Mouse (Mus musculus) left cerebral cortex, adult 8-10 months (tissue): ENCODE data around the gene Pik3r6. TPM values are rescaled to one million over a fixed set of nuclear protein-coding genes. Genes with fewer than 3 reads are reported as not detected.

Experiments
- DNase-seq, 2 experiments: peaks; one replicate each; pipeline ENCODE4 v3.0.0; 2022; ENCODE audit warnings: low spot score in 2 of 2
- total RNA-seq, 4 experiments: library from RNA; stranded (reverse); gene quantifications; 2 replicates each; pipeline ENCODE4 v1.2.4; 2022

Gene Pik3r6
- total RNA-seq, 4 experiments from 2014 or later: 3.1 to 4.8 (median 3.6) TPM

DNA sequence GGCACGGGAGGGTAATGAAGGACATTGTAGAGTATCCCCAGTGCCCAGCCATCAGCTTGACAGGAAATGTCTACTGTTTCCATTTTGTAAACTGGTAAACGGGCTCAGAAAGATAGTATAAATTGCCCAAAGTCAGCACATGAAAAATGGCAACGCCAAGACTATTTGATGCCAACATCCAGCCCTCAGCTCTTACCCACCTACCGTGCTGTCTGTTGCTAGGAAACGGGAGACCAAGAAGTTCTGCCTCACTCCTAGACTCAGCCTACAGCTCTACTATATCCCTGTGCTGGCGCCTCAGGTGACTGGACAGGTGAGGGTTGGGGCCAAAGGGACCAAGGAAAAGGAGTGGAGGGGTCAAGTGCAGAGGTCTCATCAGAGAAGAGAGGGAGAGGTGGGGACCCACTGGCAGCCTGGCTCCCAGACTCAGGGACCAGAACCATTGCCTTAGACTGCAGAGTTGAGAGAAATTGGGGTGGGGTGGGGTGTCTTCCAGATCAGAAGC, 31.2 kb downstream of the Pik3r6 start:
- no peak for DNase-seq

DNA sequence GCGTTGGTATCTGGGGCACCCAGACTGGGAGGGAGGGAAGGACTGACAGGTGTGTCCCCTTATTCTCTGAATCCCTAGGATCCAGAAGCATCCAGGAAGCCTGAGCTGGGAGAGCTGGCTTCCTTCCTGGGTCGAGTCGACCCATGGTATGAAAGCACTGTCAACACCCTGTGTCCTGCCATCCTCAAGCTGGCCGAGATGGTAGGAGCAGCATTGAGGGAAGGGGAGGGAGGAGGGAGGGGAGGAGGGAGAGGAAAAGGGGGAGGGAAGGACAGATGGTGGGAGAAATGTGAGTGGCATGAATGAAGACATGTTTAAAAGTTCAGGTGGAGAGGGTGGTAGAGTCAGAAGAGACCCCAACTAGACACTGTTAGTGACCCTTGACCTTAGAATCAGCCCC, 33.2 kb downstream of the Pik3r6 start:
- no peak for DNase-seq

DNA sequence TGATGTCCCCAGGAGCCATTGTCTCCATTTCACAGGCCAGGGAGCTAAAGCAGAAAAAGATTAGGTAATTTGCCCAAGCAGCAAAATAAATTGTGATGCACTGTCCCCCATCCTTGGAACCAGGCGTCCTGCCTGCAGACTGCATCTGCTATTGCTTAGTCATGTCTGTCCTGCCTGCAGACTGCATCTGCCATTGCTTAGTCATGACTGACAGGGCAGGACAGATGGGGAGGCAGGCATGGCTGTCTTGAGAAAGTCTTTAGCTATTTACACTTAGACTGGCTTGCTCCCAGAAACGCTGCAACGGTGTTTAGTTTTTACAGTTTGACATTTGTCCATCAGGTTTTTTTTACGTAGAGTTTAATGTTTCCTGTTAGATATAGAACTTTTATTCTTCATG, 33.6 kb downstream of the Pik3r6 start:
- DNase-seq: peak in 1 of 2 experiments; percentile 54

DNA sequence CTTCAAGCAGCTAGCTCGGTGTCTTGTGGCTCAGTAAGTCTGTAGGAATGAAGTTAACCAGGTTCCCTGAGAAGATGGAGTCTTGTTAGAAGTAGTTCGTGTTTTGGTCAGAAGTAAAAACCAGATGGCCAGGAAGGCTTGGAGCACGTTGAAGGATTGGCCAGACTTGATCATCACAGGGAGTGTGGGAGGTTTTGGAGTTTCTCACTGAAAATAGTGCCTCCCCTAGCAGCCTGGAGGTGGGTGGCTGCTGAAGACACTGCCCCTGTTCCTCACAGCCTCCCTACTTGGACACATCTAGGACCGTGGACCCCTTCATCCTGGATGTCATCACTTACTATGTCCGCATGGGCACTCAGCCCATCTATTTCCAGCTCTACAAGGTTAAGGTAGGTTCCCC, 36.8 kb downstream of the Pik3r6 start:
- DNase-seq: peak in 1 of 2 experiments; percentile 59

DNA sequence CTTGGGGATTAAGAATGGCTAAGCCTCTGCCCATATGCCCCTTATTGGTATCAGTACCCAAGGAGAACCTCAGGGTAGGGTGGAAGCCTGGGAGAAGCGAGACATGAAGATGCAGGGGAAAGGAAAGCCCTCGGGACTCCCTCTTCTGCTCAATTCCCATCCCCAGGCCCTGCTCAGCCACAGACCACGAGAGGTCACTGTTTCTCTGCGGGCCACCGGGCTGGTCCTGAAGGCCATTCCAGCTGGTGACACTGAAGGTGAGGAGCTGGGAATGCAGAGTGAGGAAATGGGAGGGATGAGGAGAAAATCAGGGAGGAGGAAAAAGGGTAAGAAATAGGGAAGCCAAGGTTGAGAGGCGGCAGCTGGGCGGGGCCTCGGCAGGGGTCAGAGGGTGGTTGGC, 41.7 kb downstream of the Pik3r6 start:
- DNase-seq: no peak

DNA sequence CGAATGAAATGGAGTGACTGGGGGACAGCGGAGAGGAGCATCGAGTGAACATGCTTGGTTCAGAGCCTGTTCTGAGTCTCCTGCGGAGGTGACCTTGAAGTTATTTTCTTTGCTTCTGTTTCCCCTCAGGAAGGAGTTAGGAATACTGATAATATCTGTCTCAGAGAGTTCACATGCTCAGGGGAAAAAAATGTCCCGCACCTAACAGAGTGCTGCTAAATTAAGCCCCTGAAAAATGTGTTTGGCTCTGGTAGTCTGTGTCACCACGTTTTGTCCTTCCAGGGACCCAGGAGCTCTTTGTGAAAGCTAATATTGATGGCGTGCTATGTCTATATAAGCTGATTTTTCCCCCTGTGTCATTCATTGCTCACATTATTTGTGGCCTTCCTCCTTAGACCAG, 42.4 kb downstream of the Pik3r6 start:
- DNase-seq: no peak

DNA sequence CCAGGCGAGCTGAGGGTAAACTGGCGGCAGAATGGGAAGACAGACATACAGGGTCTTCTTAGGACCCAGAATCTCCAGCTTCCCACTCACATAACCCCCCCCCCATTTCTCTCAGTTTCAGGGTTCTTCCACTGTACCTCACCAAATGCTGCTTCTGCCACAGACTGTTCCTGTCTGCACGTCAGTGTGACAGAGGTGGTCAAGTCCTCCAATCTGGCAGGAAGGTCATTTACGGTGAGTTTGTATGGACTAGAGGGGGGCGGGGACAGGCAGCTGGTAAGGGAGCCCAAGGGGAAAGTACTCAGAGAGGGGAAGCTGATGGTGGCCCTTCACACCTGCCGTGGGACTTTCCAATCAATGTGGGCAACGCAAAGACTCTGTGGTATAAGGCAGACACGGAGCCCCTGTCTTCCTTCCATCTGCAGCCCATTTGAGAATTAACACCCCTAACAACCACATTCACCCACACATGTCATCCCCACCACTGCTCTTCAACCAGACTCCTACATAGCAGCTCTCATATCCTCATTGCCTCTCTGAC, 42.9 kb downstream of the Pik3r6 start:
- DNase-seq: no peak

DNA sequence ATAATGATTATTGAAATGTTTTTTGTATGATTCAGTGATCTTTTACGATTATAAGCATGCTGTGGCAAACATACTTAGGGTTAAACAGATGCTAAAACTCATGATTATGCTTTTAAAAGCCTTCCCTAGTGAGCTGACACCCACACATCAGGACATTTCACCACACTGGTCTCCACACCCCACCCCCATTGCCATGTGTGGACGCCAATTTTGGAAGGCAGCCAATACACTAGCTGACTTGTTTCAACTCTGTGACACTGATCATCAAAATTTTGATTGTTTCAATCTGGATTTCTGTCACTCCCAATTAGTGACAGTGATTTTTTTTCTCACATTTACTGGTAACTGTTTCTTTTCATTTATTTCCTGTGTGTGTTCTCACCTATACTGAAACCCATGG, 44.7 kb downstream of the Pik3r6 start:
- DNase-seq: no peak

DNA sequence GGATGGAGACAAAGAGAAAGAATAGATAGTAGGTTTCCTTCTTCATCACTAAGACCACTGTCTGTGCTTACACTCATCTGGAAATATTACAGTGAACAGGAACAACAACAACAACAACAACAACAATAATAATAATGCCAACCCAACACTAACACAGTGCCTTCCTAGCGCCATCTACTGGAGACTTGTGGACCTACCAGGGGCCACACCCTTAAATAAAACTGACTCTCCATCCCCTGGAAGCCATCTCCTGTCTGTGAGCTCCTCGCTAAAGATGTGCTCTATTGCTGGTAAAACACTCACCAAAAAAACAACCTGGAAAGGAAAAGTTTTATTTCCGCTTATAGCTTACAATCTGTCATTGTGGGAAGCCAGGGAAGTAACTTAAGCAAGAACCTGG, 46.8 kb downstream of the Pik3r6 start:
- DNase-seq: no peak

DNA sequence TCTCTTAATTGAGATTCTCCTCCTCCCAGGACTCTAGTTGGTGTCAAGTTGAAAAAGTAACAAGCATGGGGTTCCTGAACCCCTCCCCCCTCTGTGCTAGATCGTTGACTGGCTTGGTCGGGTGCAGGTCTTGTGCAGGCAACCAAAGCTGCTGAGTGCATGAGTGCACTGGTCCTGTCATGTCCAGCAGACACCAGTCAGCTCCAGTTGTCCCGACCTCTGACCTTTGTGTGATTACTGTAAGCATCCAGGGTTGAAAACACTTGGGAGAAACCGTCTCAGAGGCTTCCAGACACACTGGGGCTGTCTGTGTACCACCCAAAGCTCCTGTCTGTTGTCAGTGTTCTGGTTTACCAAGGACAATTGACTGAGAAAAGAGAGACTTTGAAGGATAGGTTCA, 47.5 kb downstream of the Pik3r6 start:
- DNase-seq: no peak

DNA sequence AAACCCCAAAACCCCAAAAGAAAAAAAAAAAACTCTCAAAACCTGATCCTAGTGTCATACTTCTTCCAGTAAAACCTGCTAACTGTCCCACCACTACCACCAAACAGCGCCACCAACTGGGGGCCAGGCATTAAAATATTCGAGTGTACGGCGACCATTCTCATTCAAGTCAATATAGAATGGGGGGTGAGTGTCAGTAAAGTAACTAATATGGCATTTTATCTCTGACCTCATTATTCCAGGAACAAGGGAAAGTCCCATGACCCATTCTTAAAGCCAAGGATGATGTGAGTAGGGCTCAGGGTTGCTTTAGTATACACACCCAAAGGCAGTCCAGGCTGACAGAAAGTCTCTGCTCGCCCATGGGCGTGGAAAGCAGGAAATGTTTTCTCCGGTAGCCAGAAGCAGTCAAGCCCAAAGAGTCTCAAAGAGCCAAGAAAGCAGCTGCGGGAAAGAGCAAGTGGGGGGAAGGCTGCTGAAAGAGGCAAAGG, 51.2 kb downstream of the Pik3r6 start:
- no peak for DNase-seq

DNA sequence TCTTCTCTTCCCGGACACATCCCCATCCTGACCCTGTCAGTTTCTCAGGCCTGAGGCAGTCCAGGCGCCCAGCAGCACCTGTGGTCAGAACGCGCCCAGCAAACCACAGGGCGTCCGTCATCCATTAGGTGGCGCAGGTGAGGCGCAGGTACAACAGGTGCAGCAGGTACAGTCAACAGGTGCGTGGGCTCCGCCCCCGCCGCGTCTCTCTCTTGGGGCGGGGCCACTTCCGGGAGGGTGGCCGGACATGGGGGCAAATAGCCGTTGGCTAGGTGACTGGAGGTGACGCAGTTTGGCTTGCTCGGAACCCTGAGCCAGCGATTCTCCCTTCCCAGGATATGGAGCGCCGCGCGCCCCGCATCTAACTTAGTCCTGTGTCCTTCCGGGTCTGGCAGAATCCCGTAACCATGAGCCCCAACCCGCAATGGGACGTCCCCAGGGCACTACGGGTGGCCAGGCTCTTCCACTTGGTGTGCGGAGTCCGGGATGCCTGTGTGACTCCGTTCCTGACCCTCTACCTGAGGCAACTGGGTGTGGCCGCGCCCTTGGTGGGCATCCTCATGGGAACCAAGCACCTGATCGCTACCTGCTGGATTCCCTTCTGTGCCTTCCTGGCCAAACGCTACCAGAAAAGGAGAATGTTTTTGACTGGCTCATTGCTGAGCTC, 53.2 kb downstream of the Pik3r6 start, which contains the start of gene Mfsd6l:
Gene Mfsd6l, plus strand, starts transcription at position 269 of the 667 bp plus-strand sequence.
- no peak for DNase-seq

DNA sequence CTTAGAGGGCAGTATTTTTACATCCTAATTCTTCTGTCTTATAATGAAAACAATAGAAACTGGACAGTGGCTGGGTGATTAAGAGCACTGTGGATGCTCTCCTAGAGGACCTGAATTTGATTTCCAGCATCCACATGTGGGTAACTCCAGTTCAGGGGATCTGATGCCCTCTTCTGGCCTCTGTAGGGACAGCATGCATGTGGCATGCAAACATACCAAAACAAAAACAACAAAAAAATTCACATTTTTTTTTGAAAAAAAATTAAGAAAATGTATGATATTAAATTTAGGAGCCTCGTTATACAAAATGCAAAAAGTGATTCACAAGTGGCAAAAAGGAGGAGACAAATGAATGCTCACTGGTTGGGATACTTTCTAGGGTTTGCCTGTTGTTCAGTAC, 56.7 kb downstream of the Pik3r6 start:
- no peak for DNase-seq

DNA sequence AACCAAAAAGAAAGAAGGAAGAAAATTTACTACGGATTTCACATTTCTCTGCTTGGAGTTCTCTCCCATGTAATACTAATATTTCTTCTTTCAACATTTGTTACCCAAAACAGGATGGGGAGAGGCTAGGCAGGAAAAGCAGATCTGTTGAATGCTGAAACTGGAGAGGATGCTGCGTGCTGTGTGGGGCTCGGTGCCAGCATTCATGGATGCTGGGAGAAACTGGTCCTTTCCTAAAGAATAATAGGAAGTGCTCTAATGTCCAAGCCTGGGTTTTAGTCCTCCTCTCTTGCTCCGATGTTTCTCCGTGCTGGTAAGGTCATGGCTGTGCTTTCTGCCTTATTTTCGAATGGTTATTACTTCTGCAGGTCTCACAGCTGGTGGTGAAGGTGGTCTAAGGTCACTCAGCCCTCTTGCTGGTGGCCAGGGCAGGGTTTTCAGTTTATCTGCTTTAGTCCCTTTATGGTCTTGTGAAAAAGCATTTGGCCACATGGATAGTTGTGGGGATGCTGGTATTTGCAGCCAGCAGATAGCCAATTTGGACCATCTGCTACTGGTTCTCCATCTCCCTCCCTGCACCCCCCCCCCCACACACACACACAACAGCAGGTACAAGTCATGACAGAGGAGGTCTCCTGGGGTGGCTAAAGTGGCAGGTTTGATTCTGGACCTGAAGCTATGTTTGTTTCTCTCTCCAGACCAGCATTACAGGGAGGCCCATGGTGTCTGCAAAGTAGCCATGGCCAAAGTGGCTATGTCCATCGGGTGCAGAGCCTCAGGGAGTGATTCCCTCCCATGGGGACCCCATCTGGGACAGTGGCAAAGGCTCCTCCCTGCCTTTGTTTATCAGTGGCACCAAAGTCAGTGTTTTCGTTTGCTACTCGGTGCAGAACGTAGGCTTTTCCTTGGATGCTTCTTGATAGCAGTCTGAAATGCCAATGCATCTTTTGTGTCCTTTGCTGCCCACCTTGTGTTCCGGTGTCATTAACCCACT, 59.4 kb downstream of the Pik3r6 start:
- no peak for DNase-seq

DNA sequence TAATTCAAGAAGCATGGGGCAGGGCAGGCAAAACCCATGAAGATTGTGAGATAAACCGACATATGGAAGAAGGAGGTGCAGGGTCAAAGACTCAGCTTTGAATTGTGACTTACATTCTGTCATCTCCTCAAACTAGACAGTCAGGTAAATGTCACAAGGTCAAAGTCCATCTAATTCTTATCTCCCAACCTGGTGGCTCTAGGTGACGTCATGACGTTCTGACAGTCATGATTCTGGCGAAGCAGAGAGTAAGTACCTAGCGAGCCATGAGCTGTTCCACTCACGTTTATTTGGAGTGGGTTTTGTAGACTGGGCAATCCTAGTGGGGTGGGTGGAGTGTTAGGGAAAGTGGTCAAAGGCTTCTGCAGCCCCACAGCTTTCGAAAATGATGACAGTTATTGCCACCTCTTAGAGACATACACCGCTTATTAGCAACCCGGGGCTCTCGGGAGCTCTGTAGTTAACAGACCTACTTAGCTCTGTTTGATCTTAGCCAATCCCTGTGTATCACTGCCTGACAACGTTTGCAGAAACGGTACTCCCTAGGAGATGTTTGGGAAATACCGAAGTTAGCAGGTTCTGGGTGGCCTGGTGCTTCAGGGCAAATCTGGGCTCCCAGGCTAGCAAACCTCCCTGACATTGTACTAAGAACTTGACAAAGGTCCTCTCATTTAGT, 61.7 kb downstream of the Pik3r6 start:
- DNase-seq: no peak

DNA sequence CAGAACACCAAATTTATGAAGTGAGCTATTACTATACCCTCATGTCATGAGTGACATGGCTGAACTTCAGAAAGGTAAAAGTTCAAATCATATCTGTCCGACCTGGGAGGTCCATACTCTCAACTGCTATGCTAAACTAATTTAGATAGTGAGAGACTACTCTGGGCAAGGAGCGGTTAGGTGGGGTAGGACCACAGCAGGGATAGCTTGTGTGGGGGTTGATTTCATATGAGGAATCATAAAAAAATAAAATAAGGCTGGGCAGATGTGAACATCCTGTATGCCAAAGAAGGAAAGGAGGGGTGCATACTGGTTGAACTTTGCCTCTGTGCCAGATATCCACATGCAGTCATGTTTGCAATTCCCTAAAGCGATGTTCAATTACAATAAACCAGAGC, 62.2 kb downstream of the Pik3r6 start:
- no peak for DNase-seq

DNA sequence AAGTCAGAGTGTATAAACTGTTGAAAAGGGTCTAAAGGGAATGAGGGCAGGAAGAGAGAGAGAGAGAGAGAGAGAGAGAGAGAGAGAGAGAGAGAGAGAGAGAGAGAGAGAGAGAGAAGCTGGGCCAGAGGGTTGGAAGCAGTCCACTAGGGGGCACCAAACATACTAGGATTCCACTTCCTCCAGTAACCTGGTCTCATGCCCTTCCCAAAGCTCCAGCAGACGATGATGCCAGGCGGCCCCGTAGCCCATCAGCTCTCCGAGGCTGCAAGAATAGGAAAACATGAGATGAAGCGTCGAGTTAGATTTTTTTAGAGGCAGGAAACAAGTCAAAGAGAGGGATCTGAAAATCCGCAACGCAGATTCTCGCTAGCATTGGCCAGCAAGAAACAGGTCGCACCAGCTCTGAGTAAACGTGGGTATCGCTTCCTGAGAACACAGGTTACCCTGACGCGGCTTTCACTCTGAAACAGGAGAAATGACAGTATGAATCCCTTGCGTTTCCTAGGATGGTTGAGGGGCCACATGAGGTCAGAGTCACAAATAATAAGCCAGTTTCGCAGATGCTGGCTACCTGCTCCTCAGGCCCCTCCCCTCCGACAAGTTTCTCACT, 63.7 kb downstream of the Pik3r6 start:
- DNase-seq: peak; percentile 63 to 71

DNA sequence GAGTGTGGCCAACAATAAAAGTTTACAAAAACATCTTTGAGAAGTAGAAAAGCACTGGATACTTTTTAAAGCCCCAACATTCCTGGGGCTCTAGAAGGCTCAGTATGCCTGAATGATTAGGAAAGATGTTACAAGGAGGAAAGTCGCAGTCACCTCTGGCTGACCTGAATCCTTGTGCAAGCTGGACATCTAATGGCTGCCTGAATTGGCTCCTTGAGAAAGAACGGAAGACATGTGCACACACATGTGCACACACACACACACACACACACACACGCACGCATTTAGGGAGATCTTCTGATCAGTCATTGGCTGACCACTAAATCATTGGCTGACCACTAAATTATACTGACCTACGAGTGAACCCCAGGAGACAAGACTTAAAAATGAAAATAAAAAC, 68.0 kb downstream of the Pik3r6 start:
- DNase-seq: no peak

DNA sequence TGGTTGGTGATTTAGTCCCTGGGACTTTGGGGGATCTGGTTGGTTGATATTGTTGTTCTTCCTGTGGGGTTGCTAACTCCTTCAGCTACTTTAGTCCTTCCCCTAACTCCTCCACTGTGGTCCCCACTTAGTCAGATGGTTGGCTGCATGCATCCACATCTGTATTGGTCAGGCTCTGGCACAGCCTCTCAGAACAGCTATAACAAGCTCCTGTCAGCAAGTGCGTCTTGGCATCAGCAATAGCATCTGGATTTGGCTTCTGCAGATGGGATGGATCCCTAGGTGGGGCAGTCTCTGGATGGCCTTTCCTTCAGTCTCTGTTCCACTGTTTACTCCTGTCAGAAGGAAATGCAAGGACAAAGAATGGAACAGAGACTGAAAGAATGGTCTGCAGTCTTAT, 74.3 kb downstream of the Pik3r6 start:
- no peak for DNase-seq

DNA sequence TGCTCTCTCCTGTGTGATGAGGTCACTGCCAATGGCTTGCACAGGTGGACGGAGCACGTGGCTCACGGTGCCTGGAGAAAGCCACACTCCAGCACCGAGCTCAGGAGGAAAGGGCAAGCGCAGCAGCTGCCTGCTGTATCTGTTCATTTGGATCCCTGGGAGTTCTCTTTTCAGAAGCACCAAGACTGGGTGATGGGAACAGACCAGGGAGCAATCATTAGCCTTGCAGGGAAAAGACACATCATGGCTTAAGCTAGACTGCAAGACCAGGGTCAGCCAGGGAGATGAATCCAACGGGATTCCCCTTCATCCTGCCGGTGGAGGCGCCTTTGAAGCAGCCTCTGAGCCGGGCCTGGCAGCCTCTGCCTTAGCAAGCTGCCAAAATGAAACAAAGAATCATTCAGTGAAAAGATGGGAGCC, 76.7 kb downstream of the Pik3r6 start:
- peak; percentile 39 to 42 for DNase-seq

DNA sequence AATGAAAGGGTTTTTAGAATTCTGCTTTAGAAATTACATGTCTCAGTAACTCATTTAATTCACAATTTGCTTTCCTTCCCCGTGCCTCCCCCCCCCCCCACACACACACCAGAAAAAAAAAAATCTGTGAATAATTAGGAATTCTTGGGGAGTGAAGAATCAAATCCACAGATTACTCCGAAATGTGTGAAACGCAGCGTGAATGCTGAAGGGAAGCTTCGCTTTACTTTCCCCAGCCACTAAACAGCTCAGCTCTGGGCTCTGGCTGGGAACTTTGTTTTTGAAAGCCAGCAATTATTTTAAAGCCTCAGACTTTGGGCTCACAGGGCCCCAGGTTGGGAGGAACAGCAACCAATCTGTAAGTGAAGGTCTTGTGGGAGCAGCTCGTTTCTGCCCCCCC, 77.7 kb downstream of the Pik3r6 start:
- no peak for DNase-seq
